Mouse (Mus musculus): ENCODE measurements around the gene Ciart.
"Not testable (repeated sequence)": the region's sequence is repeated elsewhere in the genome, so short reads cannot be mapped to it uniquely, and the experiment has no call there.

The Ciart gene

GRCm38 (mm10) chr3:95881979-95882815 is at the start of gene Ciart:
Gene Ciart, minus strand, starts transcription at chr3:95882251.
- DNase-seq (ENCODE audit: low spot score), result peak; percentile 97

DNA sequence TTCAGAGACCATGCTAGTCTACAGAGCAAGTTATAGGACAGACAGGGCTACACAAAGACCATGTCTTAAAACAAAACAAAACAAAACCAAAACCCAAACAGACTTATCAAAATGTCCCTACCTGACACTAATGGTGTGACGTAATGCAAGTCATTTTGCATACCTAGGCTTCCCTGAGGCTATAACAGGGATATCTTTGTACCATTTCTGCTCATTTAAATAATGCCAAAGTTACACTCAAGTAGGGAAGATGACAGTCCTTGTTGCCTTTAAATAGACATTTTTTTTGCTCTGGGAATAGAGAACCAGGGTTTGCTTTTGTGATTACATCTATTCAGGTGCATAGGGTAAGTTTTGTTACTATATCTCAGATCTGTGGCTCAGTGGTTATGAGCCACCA is 49.4 kb upstream of the Ciart start:
- no peak for DNase-seq (ENCODE audit: low spot score)

GRCm38 (mm10) chr3:95930471-95930789 is 48.4 kb upstream of the Ciart start:
- DNase-seq (ENCODE audit: low spot score), result peak; percentile 39

DNA sequence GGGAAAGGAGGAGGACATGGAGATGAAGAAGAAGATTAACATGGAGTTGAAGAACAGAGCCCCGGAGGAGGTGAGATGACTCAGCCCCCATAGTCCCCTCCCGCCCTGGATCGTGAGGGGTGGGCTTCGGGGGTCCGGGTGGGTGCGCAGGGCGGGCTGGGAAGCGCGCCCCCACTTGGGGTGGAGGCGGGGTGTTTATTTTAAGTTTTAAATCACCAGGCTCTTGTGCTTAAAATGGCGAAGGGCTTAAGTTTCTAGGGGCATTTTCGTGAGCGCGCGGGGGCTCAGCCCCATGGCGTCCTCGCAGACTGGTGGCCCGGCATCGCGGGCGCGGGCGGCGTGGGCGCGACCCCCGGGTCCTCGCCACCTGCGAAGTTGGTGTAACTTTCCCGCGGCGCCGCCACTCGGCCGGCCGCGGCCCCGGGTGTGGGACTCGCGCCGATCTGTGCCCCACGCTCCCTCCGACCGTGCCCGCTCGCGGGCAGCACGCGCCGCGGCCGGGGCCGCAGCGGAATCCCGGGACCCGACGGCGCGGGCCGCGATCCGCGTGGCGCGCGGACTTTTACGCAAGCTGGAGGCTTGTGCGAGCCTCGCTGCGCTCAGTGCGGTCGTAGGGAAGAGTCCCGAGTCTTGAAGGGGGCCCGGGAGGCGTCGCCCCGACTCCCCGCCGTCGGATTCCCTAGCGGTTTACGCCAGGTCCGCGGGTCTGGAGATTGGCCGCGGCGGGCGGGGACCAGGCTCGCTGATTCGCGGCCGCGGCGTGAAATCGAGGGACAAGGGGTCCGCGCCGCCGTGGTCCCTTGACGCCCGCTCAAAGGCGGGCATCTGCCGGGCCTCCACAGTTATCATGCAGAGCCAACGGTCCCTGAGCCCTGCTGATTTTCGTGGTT is 47.8 kb upstream of the Ciart start:
- DNase-seq (ENCODE audit: low spot score), result peak; percentile 74

DNA sequence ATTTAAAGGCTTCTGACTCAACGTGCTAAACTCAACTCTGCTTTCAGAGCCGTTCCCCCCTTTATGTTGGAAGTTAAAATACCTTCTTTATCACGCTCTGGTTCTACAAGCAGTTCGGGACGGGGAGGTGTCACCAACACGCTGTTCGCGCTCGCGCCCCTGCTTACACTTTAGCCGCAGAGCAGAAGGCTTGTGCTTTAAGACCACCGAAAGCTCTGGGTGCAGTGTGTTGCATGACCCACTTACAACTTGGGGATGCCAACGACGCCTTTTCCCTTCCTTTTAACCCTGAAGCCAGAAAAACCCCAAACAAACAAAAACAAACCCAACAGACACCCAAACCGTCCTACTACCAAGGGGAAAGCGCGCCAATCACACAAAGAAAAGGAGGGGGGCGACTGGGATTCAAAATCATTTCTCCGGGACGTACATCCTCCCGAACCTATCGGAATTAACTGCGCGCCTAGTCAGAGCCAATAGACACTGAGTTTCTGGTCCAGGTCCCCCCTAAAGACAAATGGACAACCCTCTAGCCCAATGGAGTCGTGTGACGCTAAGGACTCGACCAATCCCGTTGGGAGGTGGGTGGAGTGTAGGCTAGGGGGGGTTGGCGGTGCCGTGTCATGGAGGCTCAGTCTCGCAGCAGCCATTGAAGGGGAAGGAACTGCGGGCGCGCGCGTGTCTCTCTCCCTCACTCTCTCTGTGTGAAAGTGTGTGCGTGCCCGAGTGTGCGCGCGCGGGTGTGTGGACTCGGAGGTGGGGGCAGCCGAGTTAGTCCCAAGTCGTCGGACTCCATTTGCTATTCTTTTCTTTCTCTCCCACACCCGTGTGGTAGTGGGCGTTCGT is 46.8 kb upstream of the Ciart start, which contains the start of gene Anp32e:
Gene Anp32e (plus strand): TSS at position 589 of the 846 bp plus-strand sequence.
- DNase-seq (ENCODE audit: low spot score), result peak; percentile 99

DNA sequence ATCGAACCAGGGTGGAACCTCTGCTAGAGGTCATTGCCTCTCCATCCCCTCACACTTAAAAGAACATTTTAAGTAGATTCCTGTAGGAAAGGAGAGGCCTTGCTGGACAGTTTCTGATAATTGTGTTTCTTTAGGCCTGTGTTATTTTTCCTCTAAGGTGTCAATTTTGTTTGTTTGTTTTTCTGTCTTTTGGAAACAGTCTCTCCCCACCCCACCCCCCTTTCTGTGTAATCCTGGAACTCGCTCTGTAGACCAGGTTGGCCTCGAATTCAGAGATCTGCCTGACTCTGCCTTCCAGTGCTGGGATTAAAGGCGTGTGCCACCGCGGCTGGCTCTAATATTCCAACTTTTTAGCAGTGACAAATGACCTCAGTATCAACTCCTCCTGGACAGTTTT is 46.2 kb upstream of the Ciart start:
- DNase-seq (ENCODE audit: low spot score), result no peak

- DNase-seq (ENCODE audit: low spot score), result no peak
Observed at GRCm38 (mm10) chr3:95925087-95925486, 43.0 kb upstream of the Ciart start.

DNA sequence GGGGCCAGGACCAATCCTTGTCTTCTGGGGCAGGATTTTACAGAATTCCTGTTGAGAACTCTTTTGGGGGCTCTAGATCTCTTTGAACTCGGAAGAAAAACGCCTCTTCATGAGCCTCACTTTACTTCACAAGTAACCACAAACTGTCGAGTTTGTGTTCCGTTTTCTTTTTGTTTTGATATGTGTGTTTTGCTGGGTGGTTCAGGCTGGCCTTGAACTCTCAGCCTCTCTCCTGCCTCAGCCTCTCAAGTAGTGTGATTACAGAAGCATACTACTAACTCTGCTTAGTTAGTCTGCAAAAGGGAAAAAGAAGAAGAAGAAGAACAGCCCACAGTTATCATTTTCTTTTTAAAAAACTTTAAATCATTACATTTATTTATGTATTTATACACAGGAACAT is 42.1 kb upstream of the Ciart start:
- DNase-seq (ENCODE audit: low spot score), result no peak

DNA sequence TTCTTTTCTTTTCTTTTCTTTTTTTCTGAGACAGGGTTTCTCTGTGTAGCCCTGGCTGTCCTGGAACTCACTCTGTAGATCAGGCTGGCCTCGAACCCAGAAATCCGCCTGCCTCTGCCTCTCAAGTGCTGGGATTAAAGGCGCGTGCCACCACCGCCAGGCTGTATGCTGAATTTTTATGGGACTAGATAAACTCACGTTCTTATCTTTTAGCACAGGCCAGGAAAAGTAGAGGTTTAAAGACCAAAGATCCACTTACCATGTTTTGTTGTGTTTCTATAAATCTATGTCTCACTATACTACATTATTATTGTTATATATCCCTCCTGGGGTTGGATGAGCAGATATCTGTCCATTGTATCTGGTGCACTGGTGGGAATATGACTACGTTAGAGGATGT is 41.4 kb upstream of the Ciart start:
- not testable (repeated sequence) for DNase-seq (ENCODE audit: low spot score)

GRCm38 (mm10) chr3:95920532-95920931 is 38.5 kb upstream of the Ciart start:
- peak; percentile 7 for DNase-seq (ENCODE audit: low spot score)

DNA sequence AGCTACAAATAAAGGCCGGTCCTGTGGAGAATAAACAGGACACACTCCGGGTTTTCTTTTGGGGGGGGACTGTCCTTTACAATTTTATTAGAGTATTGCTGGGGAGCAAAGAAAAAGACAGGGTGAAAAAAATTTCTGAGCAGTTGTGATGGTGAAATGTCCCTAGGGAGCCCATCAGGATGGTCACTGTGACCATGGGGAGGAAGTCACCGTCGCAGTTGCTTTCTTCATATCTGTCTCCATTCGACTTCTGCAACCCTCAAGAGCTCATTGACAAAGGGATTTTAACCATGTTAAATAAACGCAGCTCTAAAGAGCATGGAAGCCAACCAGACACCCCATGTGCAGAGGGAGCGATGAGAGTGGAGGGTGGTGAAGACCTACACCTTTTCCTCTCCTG is 34.7 kb upstream of the Ciart start:
- DNase-seq (ENCODE audit: low spot score), result no peak

GRCm38 (mm10) chr3:95914706-95915105 is 32.7 kb upstream of the Ciart start:
- no peak for DNase-seq (ENCODE audit: low spot score)

- DNase-seq (ENCODE audit: low spot score), result no peak
Observed at GRCm38 (mm10) chr3:95907613-95908012, 25.6 kb upstream of the Ciart start.

DNA sequence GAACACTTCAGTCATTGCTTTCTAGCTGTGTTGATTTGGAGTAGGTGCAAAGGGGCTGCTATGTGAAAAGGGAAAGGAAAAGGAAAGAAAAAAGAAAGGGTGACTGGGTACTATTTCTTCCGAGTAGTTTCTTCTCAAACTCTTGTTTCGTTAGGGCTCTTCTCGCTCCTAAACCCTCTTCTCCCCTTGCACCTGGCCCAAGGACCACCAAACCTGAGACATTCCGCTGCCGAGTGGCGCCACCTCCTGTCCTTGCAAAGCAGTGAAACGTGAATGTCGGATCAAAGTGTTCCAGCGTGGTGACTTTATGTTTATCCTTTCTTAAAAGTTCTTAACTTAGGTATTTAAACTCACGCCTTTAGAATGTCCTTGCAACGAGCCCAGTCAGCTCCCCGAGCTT is 24.8 kb upstream of the Ciart start:
- peak; percentile 86 for DNase-seq (ENCODE audit: low spot score)

- peak; percentile 86 for DNase-seq (ENCODE audit: low spot score)
Observed at GRCm38 (mm10) chr3:95905940-95906492, 24.0 kb upstream of the Ciart start.

DNA sequence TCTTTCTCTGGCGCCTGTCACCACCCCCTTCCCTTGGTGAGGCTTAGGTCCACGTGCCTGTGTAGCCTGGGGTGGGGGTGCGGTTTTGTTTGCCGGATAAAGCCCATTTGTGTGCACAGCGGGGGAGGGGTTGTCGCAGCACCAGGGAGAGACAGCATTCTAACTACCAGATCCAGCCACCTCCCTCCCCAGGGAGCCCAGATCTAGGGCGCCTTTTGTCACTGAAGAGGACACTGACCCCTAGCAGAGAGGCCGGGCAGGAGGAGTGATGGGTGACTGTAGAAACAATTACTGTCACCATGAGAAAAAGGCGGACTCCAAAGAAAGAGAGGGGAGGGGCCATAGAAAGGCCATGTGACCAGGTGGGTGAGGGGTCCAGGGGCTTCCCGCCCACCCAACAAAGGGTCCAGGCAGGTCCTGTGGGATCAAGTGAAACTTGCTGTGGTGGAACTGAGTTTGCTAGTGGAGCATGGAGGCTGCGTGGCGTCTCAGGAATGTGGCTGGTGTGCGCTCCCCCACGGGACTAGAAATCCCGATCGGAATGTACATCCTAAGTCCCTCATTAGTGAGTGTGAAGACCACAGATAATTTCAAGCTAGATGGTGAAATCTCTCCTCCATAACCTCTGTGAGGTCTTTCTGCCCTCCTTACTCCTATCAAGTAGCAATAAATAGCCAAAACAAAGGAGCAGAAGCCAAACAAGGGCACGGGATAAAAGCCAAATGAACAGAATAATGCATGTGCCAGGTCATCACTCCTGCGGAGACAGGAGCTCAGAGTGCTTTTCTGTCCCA is 23.3 kb upstream of the Ciart start:
- DNase-seq (ENCODE audit: low spot score), result peak; percentile 89

GRCm38 (mm10) chr3:95904568-95904967 is 22.5 kb upstream of the Ciart start, which contains the start of gene Car14:
Gene Car14, minus strand, starts transcription at chr3:95904691.
- peak; percentile 76 for DNase-seq (ENCODE audit: low spot score)

DNA sequence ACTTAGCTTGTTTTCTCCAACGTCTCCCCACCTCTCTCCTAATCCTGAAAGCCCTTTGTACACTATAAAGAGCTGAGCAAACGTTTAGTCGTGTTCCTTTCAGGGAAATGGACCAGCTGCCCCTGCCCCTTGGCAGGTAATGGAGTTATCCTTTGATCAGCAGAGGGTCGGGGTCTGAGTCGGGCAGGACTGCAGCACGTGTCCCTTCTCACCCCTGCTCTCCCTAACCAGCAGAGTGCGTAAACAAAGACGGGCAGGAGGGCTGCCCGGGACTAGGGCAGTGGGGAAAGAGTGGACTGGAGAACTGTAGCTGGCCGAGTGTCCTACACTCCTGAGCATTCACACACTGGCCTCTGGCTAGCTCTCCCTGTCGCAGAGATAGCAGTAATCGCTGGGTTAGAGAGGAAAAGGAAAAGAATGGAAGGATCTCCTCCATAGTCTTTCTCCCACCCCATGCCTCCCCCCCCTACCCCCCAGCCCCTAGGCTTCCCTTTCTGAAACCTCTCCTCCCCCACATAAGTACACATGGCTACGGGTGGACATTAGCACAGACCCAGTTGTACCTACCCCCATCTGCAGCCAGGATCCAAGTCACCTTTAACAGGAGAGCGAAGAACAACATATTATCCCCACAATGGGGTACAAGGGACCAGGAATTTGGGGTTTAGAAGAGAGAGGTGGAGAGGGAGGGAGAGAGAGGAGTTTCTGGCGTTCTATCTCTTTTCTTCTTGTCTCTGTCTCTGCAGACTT is 21.9 kb upstream of the Ciart start:
- peak; percentile 71 for DNase-seq (ENCODE audit: low spot score)

GRCm38 (mm10) chr3:95902643-95903042 is 20.6 kb upstream of the Ciart start:
- no peak for DNase-seq (ENCODE audit: low spot score)

- DNase-seq (ENCODE audit: low spot score), result no peak
Observed at GRCm38 (mm10) chr3:95902373-95902625, 20.2 kb upstream of the Ciart start.
